ENCODE assay signal across 9 mouse cellular contexts in genomic region chr1:162313451-162314276, GRCm38 (mm10).
DNase-seq lines count a peak whose midpoint lies in the region; ATAC-seq lines count a peak whose summit lies in the region.
"Had no signal": no experiment of that assay in that cellular context is flagged by ENCODE, and none has a peak within 500 bp of the region (broad histone marks: within the 10 kb centered on the region; RNA-seq: fewer than 3 reads in every experiment).

No protein-coding gene starts in this region.

- intact Hi-C loops in left cerebral cortex, postnatal 14 days (cut with DNase I), result no loop called here

- H3K36me3 ChIP-seq in embryonic facial prominence, embryonic 13.5 days, result no peaks in the 10 kb centered on the region
- H3K36me3 ChIP-seq in hindbrain, embryonic 11.5 days (ENCODE audit: control insufficient read depth, insufficient read depth, low read length), result no peaks in the 10 kb centered on the region
- H3K36me3 ChIP-seq in midbrain, embryonic 13.5 days, result peaks cover 3% of the 10 kb centered on the region

- H3K9ac ChIP-seq in embryonic facial prominence, embryonic 13.5 days, result peak overlapping the region; percentile 55
- H3K9ac ChIP-seq in hindbrain, embryonic 11.5 days (ENCODE audit: low read depth, low read length), result peak overlapping the region; percentile 17; the same call in 1 of the 2 replicates
- no peak overlapping the region for H3K9ac ChIP-seq in midbrain, embryonic 13.5 days (replicated peaks)

- H3K27me3 ChIP-seq in embryonic facial prominence, embryonic 13.5 days, result no peaks in the 10 kb centered on the region
- no peaks in the 10 kb centered on the region for H3K27me3 ChIP-seq in hindbrain, embryonic 11.5 days (ENCODE audit: control insufficient read depth, insufficient read depth, low read length)
- no peaks in the 10 kb centered on the region for H3K27me3 ChIP-seq in midbrain, embryonic 13.5 days

- H3K27ac ChIP-seq in embryonic facial prominence, embryonic 13.5 days, result peak overlapping the region; percentile 76
- H3K27ac ChIP-seq in hindbrain, embryonic 11.5 days (ENCODE audit: low read depth, low read length), result no peak overlapping the region
- no peak overlapping the region for H3K27ac ChIP-seq in midbrain, embryonic 13.5 days
- H3K27ac ChIP-seq: macrophage had no signal

- H3K4me1 ChIP-seq in embryonic facial prominence, embryonic 13.5 days, result peaks cover 34% of the 10 kb centered on the region
- no peaks in the 10 kb centered on the region for H3K4me1 ChIP-seq in hindbrain, embryonic 11.5 days (replicated peaks; ENCODE audit: control insufficient read depth, insufficient read depth, low read length)
- peaks cover 4% of the 10 kb centered on the region; the same call in 1 of the 2 replicates for H3K4me1 ChIP-seq in midbrain, embryonic 13.5 days (replicated peaks)

- peak; percentile 79 for ATAC-seq in cerebellum, adult (ENCODE audit: insufficient number of reproducible peaks, low FRiP score, low TSS enrichment)
- peak; percentile 67; the same call in 1 of the 2 replicates for ATAC-seq in embryonic facial prominence, embryonic 13.5 days (ENCODE audit: insufficient number of reproducible peaks, insufficient read depth, low FRiP score, low TSS enrichment, low read depth)
- peak; percentile 94 for ATAC-seq in hindbrain, embryonic 11.5 days (ENCODE audit: low FRiP score)
- ATAC-seq in midbrain, embryonic 13.5 days, result peak; percentile 91

- DNase-seq in cerebellum, adult 11-12 months, result no peak
- DNase-seq in ES-CJ7 (ENCODE audit: low read depth, low spot score), result peak; percentile 64
- peak; percentile 69 for DNase-seq in hindbrain, embryonic 11.5 days (ENCODE audit: low spot score)
- DNase-seq in left cerebral cortex, postnatal 14 days (ENCODE audit: low spot score in 2 of 2), result peak; percentile 51 to 63
- no peak for DNase-seq in spleen, adult 12 weeks (ENCODE audit: low spot score)

- peak overlapping the region; percentile 17; the same call in 1 of the 2 replicates for H3K4me3 ChIP-seq in embryonic facial prominence, embryonic 13.5 days
- H3K4me3 ChIP-seq in hindbrain, embryonic 11.5 days (ENCODE audit: low read depth, low read length), result no peak overlapping the region
- H3K4me3 ChIP-seq in midbrain, embryonic 13.5 days (replicated peaks), result no peak overlapping the region

- WGBS in embryonic facial prominence, embryonic 13.5 days, result 31% methylated on average over 11 of the region's 11 CpGs
- 34% methylated on average over 11 of the region's 11 CpGs for WGBS in hindbrain, embryonic 11.5 days
- 30% methylated on average over 11 of the region's 11 CpGs for WGBS in midbrain, embryonic 13.5 days

- no peaks in the 10 kb centered on the region for H3K9me3 ChIP-seq in embryonic facial prominence, embryonic 13.5 days
- H3K9me3 ChIP-seq in hindbrain, embryonic 11.5 days (ENCODE audit: control insufficient read depth, low read length), result no peaks in the 10 kb centered on the region
- no peaks in the 10 kb centered on the region for H3K9me3 ChIP-seq in midbrain, embryonic 13.5 days

- H3K4me2 ChIP-seq in embryonic facial prominence, embryonic 13.5 days, result peak overlapping the region; percentile 43
- no peak overlapping the region for H3K4me2 ChIP-seq in hindbrain, embryonic 11.5 days (replicated peaks; ENCODE audit: low read depth, low read length)
- H3K4me2 ChIP-seq in midbrain, embryonic 13.5 days (replicated peaks), result peak overlapping the region; percentile 41

Comparison
In these comparisons a context has a peak if more than half of its experiments do, and no peak if none do; other contexts are left out.
1. DNase-seq: peak in ES-CJ7 (single experiment), hindbrain, embryonic 11.5 days (single experiment) and left cerebral cortex, postnatal 14 days (2 of 2); none in cerebellum, adult 11-12 months (single experiment) and spleen, adult 12 weeks (single experiment).
2. Peak in every context shown above with its lines, with median percentiles within 50 percentile points of each other: ATAC-seq.